Mouse (Mus musculus) frontal cortex, postnatal 10 days (tissue): Measurements from ENCODE around the gene Nhp2.
"Not testable (repeated sequence)": the region's sequence is repeated elsewhere in the genome, so short reads cannot be mapped to it uniquely, and the experiment has no call there.

Experiments used
- DNase-seq, 2 experiments: peaks; one replicate each; pipeline ENCODE4 v3.0.0; 2022; ENCODE audit warnings: low spot score in 2 of 2, mixed read lengths in 1 of 2

Gene Nhp2

DNA sequence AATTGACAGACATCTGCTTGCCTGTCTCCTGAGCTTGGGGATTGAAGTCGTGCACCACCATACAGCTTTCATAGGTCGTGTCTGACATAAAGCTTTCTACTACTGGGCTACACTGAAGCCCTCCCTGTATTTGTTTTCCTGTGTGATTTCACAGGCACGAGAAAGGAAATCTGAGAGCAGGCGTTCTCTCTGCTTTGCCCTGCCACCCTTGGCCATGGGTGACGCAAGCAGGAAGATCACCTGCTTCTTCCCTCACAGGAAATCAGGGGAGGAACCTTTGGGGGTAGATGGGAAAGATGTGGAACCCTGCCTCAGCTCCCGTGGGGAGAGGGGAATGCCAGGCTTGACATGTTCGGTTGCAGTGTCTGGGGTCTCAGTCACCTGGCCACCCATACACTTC, 38.8 kb downstream of the Nhp2 start:
- no peak for DNase-seq

DNA sequence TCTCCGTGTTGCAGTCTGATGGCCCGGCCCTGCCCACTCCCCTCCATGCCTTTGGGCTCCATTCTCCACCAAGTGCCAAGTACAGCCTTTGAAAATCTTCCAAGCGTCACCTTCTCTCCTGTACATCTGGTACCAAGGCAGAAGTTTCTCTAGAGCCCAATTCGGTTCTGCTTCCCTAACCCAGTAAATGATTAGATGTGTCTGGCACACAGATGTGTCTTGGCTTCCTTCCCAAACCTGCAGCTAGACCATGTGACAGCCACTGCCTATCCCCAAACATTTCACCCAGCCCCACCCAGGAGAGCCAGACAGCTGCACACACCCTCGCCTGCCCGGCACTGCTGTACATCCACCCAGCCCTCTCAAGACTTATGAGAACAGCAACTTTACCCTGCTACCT, 39.2 kb downstream of the Nhp2 start:
- no peak for DNase-seq

DNA sequence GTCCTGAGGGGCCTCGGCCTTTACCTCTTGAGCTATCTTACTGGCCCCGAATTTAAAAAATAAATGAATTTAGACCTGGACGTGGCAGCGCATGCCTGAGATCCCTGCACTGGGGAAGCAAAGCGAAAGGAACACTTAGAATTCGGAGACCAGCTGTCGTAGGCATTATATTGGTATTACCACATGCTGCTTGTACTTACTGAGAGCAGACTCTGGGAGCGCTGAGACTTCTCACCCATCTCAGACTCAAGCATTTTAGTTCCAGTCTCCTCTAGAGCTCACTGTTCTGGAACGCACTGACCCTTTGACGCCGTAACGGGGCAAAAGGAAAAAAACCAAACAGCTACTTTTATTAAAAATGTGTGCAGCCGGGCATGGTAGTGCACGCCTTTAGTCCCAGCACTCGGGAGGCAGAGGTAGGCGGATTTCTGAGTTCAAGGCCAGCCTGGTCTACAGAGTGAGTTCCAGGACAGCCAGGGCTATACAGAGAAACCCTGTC, 42.4 kb downstream of the Nhp2 start:
- DNase-seq = no peak

DNA sequence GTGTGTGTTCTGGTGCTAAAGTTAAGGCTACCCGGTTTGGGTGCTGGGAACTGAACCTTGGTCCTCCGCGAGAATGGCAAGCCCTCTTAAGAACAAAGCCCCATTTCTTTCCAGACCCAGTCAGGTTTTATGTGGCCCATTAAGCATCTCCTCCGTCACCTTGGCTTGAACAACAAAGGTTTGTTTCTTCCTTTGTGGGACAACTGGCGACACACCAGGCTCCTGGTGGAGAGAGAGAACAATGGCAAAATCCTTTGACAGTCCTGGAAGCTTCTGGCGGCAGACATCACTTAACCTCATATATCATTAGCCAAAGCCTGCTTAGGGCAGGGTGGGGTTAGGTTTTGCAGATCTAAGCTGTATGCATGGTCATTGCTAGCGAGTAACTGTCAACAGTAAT, 43.1 kb downstream of the Nhp2 start:
- DNase-seq = no peak

DNA sequence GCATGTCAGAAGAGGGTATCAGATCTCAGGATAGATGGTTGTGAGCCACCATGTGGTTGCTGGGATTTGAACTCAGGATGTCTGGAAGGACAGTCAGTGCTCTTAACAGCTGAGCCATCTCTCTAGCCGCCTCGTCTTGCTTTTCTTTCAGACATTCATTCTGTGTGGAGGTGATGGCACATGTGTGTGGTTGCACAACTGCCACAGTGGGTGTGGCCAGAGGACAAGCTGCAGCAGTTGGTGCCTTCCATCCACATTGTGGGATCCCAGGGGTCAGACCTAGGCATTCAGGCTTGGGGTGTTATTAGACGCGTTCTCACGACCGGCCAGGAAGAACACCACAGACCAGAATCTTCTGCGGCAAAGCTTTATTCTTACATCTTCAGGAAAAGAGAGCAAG, 45.2 kb downstream of the Nhp2 start:
- DNase-seq = not testable (repeated sequence)

DNA sequence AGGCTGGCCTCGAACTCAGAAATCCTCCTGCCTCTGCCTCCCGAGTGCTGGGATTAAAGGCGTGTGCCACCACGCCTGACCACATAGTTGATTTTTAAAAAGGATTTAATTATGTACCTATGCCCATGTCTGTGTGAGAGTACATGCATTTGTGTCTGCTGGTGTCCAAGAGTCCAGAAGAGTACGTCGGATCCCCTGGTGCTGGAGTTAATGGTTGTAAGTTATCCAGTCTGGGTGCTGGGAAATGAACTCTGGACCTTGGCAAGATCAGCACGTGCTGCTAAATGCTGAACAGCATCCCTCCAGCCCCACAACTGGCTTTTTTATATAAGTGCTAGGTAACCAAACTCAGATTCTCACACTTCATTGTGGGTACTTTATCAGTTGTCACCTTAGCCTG, 51.3 kb downstream of the Nhp2 start:
- no peak for DNase-seq

DNA sequence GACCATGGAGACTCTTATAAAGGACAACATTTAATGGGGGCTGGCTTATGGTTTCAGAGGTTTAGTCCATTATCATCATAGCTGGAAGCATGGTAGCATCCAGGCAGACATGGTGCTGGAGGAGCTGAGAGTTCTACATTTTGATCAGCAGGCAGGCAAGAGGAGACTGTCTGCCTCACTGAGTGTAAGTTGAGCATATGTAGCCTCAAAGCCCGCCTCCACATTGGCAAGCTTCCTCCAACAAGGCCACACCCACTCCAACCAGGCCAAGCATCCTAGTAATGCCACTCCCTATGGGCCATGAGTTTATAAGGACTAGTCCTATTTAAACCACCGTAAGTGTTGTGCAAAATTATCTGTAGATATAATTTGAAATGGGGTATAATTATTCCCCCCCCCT, 51.8 kb downstream of the Nhp2 start:
- DNase-seq = no peak

DNA sequence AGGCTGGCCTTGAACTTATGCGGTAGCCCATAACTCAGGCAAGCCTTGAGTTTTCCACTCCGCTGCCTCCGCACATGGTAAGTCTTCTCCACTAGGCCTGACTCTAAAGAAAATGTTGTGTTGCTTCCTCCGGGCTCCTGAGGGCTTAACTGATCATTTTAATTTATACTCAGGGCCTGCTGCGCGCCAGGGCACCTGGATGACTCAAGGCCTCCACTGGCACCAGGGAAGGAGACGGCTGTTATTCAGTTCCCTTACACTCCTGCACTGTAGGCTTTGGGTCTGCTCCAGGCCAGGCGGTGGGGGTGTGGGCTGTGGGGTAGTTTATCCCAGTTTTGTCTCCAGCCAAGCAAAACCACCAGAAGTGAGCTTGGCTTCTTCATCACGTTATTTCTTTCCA, 53.8 kb downstream of the Nhp2 start:
- no peak for DNase-seq
